Mouse (Mus musculus): ENCODE measurements around the gene Ubr1. TPM values are rescaled to one million over a fixed set of nuclear protein-coding genes. Genes with fewer than 3 reads are reported as not detected.

Ubr1 gene
- polyA plus RNA-seq (2015; fragmentation: Nextera tagmentation; extraction: Ambion mirVana), result 29.7 and 33.0 TPM in 2 replicates

DNA sequence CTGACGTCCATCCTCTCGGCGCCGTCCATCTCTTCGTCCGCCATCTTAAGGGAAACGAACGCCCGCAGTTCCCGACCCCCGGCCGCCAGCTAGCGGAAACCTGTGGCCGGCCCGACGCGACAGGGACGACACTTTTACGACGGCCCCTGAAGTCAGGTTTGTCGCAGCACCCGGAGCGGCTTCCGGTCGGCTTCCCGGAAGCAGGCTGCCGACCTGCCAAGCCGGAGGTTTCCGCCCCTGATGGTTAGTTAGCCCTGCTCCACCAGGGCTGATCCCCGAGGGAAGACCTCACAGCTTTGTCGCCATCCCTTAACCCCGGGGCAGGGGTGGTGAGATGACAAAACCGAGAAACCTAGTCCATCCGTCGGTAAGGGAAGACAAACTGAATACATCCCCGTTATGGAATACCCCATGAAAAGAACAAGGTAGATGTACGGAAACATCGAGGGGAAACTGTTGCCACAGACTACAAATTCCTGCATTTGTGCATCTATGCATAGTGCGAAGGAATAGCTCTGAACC is at the start of gene Ubr1:
Gene Ubr1, minus strand, starts transcription at position 157 of the 522 bp plus-strand sequence.
- H3K4me1 ChIP-seq, result peaks cover 29% of the 10 kb centered on the region
- H3K4me3 ChIP-seq (replicated peaks), result peak within 1 kb of the TSS; percentile 81
- H3K9me3 ChIP-seq (replicated peaks), result no peaks in the 10 kb centered on the region
- peak within 1 kb of the TSS; percentile 90 for H3K27ac ChIP-seq (replicated peaks)
- no peaks in the 10 kb centered on the region for H3K36me3 ChIP-seq
- peak within 1 kb of the TSS; percentile 81 for H3K9ac ChIP-seq (replicated peaks)
- peak within 1 kb of the TSS; percentile 79 for H3K4me2 ChIP-seq
- peak; percentile 88 for ATAC-seq (ENCODE audit: low FRiP score)
- under 1% methylated on average over 39 of the region's 39 CpGs for WGBS
- H3K27me3 ChIP-seq (replicated peaks), result no peaks in the 10 kb centered on the region

DNA sequence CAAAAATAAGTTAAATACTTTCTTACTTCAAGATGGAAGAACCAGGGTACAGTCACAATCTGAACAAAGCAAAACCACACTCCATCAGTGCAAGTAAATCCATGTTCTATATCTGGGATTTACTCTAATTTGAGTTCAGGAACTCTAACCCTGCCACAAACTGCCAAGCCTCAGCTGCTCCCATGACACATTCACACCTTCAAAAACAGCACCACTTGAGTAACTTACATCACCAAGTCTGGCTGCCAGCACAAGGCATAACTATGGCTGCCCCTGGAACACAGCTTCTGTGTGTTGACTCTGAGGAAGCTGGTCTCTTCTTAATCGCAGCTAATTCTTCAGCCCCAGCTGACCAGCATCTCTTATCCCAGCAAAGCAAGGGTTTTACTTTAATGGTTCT is 46.6 kb upstream of the Ubr1 start:
- H3K27me3 ChIP-seq (replicated peaks), result no peaks in the 10 kb centered on the region
- H3K4me3 ChIP-seq (replicated peaks), result no peak overlapping the region
- ATAC-seq (ENCODE audit: low FRiP score), result no peak

DNA sequence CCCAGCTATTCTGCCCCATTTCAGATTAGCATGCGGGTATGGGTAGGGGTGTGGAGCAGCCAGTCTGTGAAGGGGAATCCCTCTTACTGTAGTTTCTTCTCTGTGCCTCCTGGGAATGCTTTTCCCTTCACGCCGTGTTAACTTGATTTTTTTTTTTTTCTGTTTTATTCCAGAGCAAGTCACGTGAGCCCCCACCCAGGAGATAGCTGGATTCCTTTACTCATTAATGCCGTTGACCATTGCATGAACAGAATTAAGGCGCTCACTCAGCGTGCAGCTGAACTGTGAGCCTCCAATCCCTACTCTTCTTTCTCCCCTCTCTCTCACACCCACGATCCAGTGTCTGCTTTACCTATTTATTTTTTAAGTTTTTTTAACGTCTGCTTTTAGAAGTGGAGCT is 45.7 kb upstream of the Ubr1 start:
- Histone ChIP-seq H3K27me3 (replicated peaks) (no peaks in the 10 kb centered on the region), H3K4me1 (no peaks in the 10 kb centered on the region), H3K4me3 (replicated peaks) (no peak overlapping the region), H3K36me3 (peaks cover 54% of the 10 kb centered on the region), H3K9ac (replicated peaks) (no peak overlapping the region), H3K4me2 (no peak overlapping the region), H3K9me3 (replicated peaks) (no peaks in the 10 kb centered on the region), H3K27ac (replicated peaks) (no peak overlapping the region)
- no peak for ATAC-seq (ENCODE audit: low FRiP score)
- 87% methylated on average over 9 of the region's 9 CpGs for WGBS

More for the DNA sequence above, 46.6 kb upstream of the Ubr1 start:
- Histone ChIP-seq H3K36me3 (peaks cover 45% of the 10 kb centered on the region), H3K27ac (replicated peaks) (no peak overlapping the region), H3K4me1 (no peaks in the 10 kb centered on the region), H3K9me3 (replicated peaks) (no peaks in the 10 kb centered on the region), H3K4me2 (no peak overlapping the region), H3K9ac (replicated peaks) (no peak overlapping the region)
- 98% methylated on average over 1 of the region's 1 CpGs for WGBS

DNA sequence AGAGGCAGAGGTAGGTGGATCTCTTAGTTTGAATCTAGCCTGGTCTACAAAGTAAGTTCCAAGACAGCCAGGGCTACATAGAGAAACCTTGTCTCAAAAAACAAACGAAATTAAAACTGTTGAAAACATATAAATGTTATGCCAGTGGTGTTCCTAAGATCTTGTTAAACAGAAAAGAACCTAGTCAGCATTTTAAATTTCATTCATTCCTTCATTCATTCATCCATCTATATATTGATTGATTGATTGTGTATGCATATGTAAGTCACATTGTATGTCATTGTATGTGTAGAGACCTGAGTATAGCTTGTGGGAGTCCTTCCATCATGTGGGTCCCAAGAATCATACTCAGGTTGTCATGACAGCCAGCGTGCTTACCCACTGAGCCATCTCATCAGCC is 45.0 kb upstream of the Ubr1 start:
- Histone ChIP-seq H3K4me3 (replicated peaks) (no peak overlapping the region), H3K9me3 (replicated peaks) (no peaks in the 10 kb centered on the region), H3K4me1 (no peaks in the 10 kb centered on the region), H3K9ac (replicated peaks) (no peak overlapping the region), H3K27ac (replicated peaks) (no peak overlapping the region), H3K36me3 (peaks cover 58% of the 10 kb centered on the region), H3K27me3 (replicated peaks) (no peaks in the 10 kb centered on the region), H3K4me2 (no peak overlapping the region)
- no peak for ATAC-seq (ENCODE audit: low FRiP score)
- 87% methylated on average over 2 of the region's 2 CpGs for WGBS

DNA sequence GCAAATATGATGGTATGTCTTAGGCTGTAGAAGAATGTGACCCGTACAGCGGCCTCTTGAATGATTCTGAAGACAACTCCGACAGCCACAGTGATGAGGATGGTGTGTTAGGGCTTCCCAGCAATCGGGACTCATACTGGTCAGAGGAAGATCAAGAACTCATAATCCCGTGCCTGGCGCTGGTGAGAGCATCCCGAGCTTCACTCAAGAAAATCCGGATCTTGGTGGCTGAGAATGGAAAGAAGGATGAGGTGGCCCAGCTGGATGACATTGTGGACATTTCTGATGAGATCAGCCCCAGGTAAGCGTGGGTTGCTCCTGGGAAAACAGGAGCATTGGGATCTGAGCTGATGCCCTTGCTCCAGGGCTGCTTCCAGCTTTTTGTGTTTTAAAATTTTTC is 42.2 kb upstream of the Ubr1 start:
- Histone ChIP-seq H3K9me3 (replicated peaks) (no peaks in the 10 kb centered on the region), H3K27ac (replicated peaks) (no peak overlapping the region), H3K36me3 (peaks cover 54% of the 10 kb centered on the region), H3K4me2 (no peak overlapping the region), H3K4me1 (peaks cover 15% of the 10 kb centered on the region), H3K9ac (replicated peaks) (no peak overlapping the region), H3K27me3 (replicated peaks) (no peaks in the 10 kb centered on the region), H3K4me3 (replicated peaks) (no peak overlapping the region)
- no peak for ATAC-seq (ENCODE audit: low FRiP score)
- 91% methylated on average over 9 of the region's 9 CpGs for WGBS

DNA sequence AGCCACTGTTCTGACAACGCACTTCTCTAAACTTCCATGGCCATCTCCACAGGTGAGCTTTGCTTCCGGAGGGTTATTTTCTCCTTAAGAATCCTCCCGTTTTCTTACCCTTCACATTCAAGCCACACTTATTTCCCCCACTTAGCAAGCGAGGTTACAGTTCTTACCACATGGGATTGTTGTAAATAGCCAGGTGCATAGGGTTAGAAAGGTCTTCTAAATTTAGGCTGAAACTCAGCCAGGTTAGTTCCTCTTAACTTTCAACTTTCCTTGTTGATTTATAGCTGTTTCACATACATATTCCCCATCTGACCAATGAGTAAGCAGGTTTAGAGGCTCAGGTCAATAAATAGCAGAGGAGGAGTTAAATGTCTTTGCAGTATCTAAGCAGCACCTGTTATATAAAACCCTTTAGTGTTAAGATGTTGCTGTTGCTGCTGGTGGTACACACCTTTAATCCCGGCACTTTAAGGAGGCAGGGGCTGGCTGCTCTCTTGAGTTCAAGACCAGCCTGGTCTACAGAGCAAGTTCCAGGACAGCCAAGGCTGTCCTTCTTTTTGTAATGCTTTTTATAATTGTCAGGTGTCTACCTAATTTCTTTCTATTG is 38.7 kb upstream of the Ubr1 start:
- peak overlapping the region; percentile 75 for H3K9ac ChIP-seq (replicated peaks)
- no peak for ATAC-seq (ENCODE audit: low FRiP score)
- no peak overlapping the region; the same call in 1 of the 2 replicates for H3K27ac ChIP-seq (replicated peaks)
- H3K4me2 ChIP-seq, result peak overlapping the region; percentile 88
- H3K36me3 ChIP-seq, result peaks cover 33% of the 10 kb centered on the region
- H3K4me1 ChIP-seq, result peaks cover 16% of the 10 kb centered on the region
- H3K27me3 ChIP-seq (replicated peaks), result no peaks in the 10 kb centered on the region
- WGBS, result 34% methylated on average over 5 of the region's 5 CpGs
- H3K9me3 ChIP-seq (replicated peaks), result no peaks in the 10 kb centered on the region
- H3K4me3 ChIP-seq (replicated peaks), result peak overlapping the region; percentile 93

DNA sequence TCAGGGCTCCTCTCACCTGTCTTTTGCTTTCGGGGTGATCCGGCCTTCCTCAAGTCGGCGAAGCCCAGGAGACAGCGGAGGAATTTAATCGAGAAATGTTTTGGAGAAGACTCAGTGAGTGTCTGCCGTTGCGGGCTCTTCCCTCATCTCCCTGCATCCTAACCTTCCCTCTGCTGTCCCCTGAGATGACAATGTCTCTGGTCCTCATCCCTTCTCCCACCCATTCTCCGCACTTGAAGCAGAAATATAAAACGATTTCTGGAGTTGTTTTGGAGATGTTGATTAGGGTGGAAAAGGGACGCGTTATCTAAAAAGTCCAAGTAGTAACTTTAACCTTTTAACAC is 38.1 kb upstream of the Ubr1 start:
- Histone ChIP-seq H3K9me3 (replicated peaks) (no peaks in the 10 kb centered on the region), H3K4me3 (replicated peaks) (peak overlapping the region; percentile 93), H3K4me1 (peaks cover 16% of the 10 kb centered on the region), H3K9ac (replicated peaks) (peak overlapping the region; percentile 75), H3K27me3 (replicated peaks) (no peaks in the 10 kb centered on the region), H3K4me2 (peak overlapping the region; percentile 88), H3K27ac (replicated peaks) (peak overlapping the region; percentile 74), H3K36me3 (peaks cover 30% of the 10 kb centered on the region)
- WGBS, result 2% methylated on average over 12 of the region's 12 CpGs
- no peak; the same call in 1 of the 2 replicates for ATAC-seq (ENCODE audit: low FRiP score)

DNA sequence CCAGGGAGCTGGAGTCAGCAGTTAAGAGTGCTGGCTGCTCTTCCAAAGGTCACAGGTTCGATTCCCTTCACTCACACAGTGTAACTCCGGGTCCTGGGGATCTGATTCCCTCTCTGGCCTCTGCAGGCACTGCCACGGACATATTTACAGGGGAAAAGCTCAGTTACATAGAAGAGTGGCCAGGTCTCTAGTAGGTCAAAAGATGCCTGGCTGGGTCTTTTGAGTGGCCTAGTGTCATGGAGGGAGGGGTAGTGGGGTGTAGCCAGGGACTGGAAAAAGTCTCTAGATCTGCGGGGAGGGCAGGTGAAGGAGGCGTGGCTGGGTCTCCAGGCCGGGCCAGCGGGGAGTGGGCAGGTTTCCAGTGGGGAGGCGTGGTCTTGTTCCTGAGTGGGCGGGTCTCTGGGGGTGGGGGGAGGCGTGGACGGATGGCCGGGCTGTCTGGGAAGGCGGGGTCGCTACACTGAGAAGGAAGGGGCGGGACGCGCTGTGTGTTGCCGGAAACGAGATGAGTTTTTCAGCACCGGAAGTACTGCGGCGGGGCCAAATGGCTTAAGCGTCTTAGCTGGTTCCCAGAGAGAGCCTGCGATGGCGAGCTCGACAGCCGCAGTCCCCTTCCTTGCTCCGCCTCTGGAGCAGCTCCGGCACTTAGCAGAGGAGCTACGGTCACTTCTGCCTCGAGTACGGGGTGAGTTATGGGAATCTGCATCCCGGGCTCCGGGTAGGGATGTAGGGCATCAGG is 37.6 kb upstream of the Ubr1 start, which contains the start of gene Ccndbp1:
Gene Ccndbp1, plus strand, starts transcription at position 479 of the 739 bp plus-strand sequence.
- peaks cover 16% of the 10 kb centered on the region for H3K4me1 ChIP-seq
- peak within 1 kb of the TSS; percentile 88 for H3K4me2 ChIP-seq
- no peaks in the 10 kb centered on the region for H3K9me3 ChIP-seq (replicated peaks)
- H3K4me3 ChIP-seq (replicated peaks), result peak within 1 kb of the TSS; percentile 93
- H3K27me3 ChIP-seq (replicated peaks), result no peaks in the 10 kb centered on the region
- H3K9ac ChIP-seq (replicated peaks), result peak within 1 kb of the TSS; percentile 75
- H3K27ac ChIP-seq (replicated peaks), result peak within 1 kb of the TSS; percentile 74
- ATAC-seq (ENCODE audit: low FRiP score), result peak; percentile 97
- peaks cover 27% of the 10 kb centered on the region for H3K36me3 ChIP-seq
- 3% methylated on average over 34 of the region's 34 CpGs for WGBS

DNA sequence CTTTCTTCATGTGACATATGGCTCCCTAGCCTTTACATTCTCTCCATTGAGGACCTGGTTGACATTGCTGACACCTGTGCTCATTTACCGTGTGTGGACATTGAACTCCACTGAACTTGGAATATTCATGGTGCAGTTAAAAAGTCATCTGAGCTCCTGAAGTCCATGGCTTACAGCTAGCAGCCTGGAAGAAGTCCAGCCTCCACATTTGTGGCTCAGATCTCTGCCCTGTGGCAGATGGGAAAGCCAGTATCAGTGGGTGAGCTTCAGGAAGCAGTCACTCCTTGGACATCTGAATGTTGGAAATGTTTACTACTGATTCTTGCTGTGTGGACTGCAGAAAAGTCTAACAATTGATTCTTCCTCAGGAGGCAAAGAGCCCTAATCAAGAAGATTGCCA is 36.5 kb upstream of the Ubr1 start:
- H3K36me3 ChIP-seq, result peaks cover 17% of the 10 kb centered on the region
- no peaks in the 10 kb centered on the region for H3K27me3 ChIP-seq (replicated peaks)
- 88% methylated on average over 1 of the region's 1 CpGs for WGBS
- H3K4me1 ChIP-seq, result peaks cover 16% of the 10 kb centered on the region
- H3K9ac ChIP-seq (replicated peaks), result no peak overlapping the region
- ATAC-seq (ENCODE audit: low FRiP score), result no peak
- no peak overlapping the region for H3K27ac ChIP-seq (replicated peaks)
- no peak overlapping the region for H3K4me3 ChIP-seq (replicated peaks)
- no peak overlapping the region for H3K4me2 ChIP-seq
- H3K9me3 ChIP-seq (replicated peaks), result no peaks in the 10 kb centered on the region

DNA sequence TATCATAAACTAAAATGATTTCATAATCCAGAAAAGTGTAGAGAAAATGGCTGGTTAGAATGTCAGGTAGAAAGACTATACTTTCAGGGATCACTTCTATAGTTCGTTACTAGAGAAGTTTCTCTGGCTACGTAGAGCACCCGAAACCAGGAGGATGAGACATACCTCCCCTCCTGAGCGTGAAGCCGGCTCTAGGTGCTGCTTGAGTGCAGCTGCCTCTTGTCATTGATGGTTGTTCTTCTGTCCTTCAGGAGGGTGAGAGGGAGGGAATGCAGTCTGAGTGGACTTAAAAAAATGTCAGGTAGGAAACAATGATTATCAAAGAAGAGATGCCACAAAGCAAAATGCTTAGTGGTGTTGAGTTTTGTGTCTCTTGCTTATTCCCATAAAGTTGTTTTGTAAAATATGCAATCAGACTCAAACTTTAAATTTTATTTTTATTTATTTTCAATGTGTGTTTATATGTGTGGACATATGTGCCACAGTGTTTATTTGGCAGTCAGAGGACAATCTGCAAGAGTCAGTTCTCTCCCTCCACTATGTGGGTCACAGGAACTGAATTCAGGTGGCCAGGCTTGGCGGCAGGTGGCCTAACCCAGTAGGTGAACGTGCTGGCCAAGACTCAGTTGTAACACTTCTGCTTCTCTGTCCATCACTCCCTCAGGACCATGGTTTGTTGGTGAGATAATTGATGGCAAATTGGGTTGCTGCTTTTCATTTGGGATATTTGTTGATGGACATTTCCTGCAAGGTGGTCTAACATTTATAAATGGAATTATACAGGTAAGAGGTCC is 33.7 kb upstream of the Ubr1 start:
- H3K36me3 ChIP-seq, result peaks cover 18% of the 10 kb centered on the region
- H3K4me1 ChIP-seq, result peaks cover 10% of the 10 kb centered on the region
- ATAC-seq (ENCODE audit: low FRiP score), result no peak
- H3K9ac ChIP-seq (replicated peaks), result no peak overlapping the region
- 87% methylated on average over 7 of the region's 7 CpGs for WGBS
- H3K9me3 ChIP-seq (replicated peaks), result no peaks in the 10 kb centered on the region
- no peak overlapping the region for H3K4me3 ChIP-seq (replicated peaks)
- no peaks in the 10 kb centered on the region for H3K27me3 ChIP-seq (replicated peaks)
- no peak overlapping the region for H3K4me2 ChIP-seq
- H3K27ac ChIP-seq (replicated peaks), result no peak overlapping the region

DNA sequence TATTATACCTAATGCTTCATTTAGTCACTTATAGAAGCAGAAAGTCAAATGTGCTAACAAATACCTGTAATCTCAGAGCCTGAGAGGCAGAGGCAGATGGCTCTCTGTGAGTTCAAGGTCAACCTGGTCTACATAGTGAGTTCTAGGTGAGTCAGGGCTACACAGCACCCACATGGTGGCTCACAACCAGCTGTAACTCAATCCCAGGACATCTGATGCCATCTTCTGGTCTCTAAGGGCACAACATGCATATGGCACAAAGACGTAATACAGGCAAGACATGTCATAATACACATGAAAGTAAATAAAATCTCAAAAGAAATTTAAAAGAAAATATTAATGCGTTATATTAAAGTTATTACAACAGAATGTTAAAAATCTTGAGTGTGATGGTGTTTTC is 33.1 kb upstream of the Ubr1 start:
- no peak for ATAC-seq (ENCODE audit: low FRiP score)
- WGBS, result 78% methylated on average over 2 of the region's 2 CpGs
- Histone ChIP-seq H3K4me3 (replicated peaks) (no peak overlapping the region), H3K9ac (replicated peaks) (no peak overlapping the region), H3K36me3 (peaks cover 18% of the 10 kb centered on the region), H3K9me3 (replicated peaks) (no peaks in the 10 kb centered on the region), H3K27ac (replicated peaks) (no peak overlapping the region), H3K27me3 (replicated peaks) (no peaks in the 10 kb centered on the region), H3K4me1 (peaks cover 4% of the 10 kb centered on the region; the same call in 1 of the 2 replicates), H3K4me2 (no peak overlapping the region)

Data from neural tube, embryonic 15.5 days (tissue).